Mouse (Mus musculus) forebrain, embryonic 10.5 days (tissue): ENCODE measurements around the gene Gnpat. TPM values are rescaled to one million over a fixed set of nuclear protein-coding genes. Genes with fewer than 3 reads are reported as not detected.

Experiments
- DNase-seq: peaks from one replicate; pipeline ENCODE4 v3.0.0-alpha.2; 2017; ENCODE audit warnings: low spot score; ENCODE audit errors: extremely low spot score
- H3K27ac ChIP-seq: fragments of 300-500 bp; sonication (generic); 2 replicates; pipeline ENCODE4 v1.5.1; 2016; ENCODE audit warnings: mild to moderate bottlenecking
- H3K27me3 ChIP-seq: fragments of 300-500 bp; sonication (generic); 2 replicates; pipeline ENCODE4 v1.6.1; 2016; ENCODE audit warnings: mild to moderate bottlenecking; ENCODE audit not compliant: poor library complexity, severe bottlenecking
- H3K36me3 ChIP-seq: fragments of 300-500 bp; sonication (generic); replicated peaks from 2 replicates; pipeline ENCODE4 v1.6.1; 2016; ENCODE audit warnings: mild to moderate bottlenecking, moderate library complexity
- H3K4me1 ChIP-seq: fragments of 300-500 bp; sonication (generic); 2 replicates; pipeline ENCODE4 v1.6.1; 2016
- H3K4me3 ChIP-seq: fragments of 300-500 bp; sonication (generic); 2 replicates; pipeline ENCODE4 v1.5.1; 2016; ENCODE audit warnings: mild to moderate bottlenecking, moderate library complexity
- H3K9me3 ChIP-seq: fragments of 300-500 bp; sonication (generic); 2 replicates; pipeline ENCODE4 v1.6.1; 2016; ENCODE audit warnings: mild to moderate bottlenecking, moderate library complexity
- WGBS: fragments of 180-500 bp; shearing (Covaris S2); methylation state at CpG from one replicate; pipeline ENCODE4 v1.1.7; 2016; 5-methylcytosine and 5-hydroxymethylcytosine counted together
- polyA plus RNA-seq: library from polyadenylated mRNA; unstranded; fragments of >200 nt; fragmentation: Nextera tagmentation; extraction: Ambion mirVana; gene quantifications from 2 replicates; pipeline ENCODE4 v1.2.1, GENCODE M21; 2016

Gene Gnpat
- polyA plus RNA-seq, 1 experiment from 2014 or later, result 156 TPM

DNA sequence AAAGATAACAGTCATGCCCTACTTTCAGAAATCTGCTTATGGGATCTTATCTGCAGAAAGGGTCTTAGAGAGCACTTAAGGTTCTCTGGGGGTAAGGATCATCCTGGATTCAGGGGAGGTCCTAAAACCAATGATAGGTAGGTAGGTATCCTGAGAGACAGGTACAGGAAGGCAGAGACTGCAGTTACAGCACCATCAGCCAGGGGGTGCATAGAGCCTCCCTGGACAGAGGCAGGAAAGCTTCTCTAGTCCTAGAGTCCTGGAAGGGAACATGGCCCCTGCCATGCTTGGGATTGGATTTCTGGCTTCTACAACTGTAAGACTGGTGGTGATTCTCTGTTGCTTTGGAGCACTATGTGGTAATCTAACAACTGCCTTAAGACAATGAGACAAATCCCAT is 3.4 kb upstream of the Gnpat start:
- DNase-seq, result no peak
- Histone ChIP-seq H3K9me3 (peaks cover 21% of the 10 kb centered on the region), H3K36me3 (peaks cover 70% of the 10 kb centered on the region), H3K4me3 (no peak overlapping the region), H3K4me1 (peaks cover 19% of the 10 kb centered on the region), H3K27ac (no peak overlapping the region), H3K27me3 (no peaks in the 10 kb centered on the region)

DNA sequence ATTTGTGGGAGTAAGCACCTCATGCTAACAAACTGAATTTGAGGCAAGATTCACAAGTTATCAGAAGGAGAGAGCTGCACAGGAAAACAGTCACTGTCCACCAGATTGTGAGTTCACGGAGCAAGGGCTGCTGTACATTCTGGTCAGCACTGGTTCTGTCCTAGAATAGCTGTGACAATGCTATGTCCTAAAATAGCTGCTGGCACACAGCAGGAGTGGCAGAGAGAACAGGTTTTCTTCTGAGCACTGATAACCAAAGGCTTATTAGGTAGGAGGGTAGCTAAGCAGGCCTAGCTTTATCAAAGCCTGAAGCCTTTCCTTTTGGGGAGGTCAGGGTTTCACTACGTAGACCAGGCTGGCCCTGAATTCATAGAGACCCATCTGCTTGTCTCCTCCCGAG is 2.6 kb upstream of the Gnpat start:
- Histone ChIP-seq H3K36me3 (peaks cover 66% of the 10 kb centered on the region), H3K9me3 (peaks cover 16% of the 10 kb centered on the region), H3K27ac (no peak overlapping the region), H3K4me3 (no peak overlapping the region), H3K27me3 (no peaks in the 10 kb centered on the region), H3K4me1 (peaks cover 21% of the 10 kb centered on the region)
- 95% methylated on average over 3 of the region's 3 CpGs for WGBS
- no peak for DNase-seq

- peaks cover 60% of the 10 kb centered on the region for H3K36me3 ChIP-seq
- H3K27me3 ChIP-seq, result no peaks in the 10 kb centered on the region
- peaks cover 23% of the 10 kb centered on the region for H3K4me1 ChIP-seq
- no peak for DNase-seq
- H3K4me3 ChIP-seq, result peak overlapping the region; percentile 81
- under 1% methylated on average over 33 of the region's 33 CpGs for WGBS
- H3K27ac ChIP-seq, result peak overlapping the region; percentile 97
- H3K9me3 ChIP-seq, result no peaks in the 10 kb centered on the region
Observed at GRCm38 (mm10) chr8:124863163-124863677, 387 bp downstream of the Gnpat start.

GRCm38 (mm10) chr8:124863729-124864128 is 896 bp downstream of the Gnpat start:
- 25% methylated on average over 8 of the region's 8 CpGs for WGBS
- H3K27ac ChIP-seq, result peak overlapping the region; percentile 97
- peaks cover 28% of the 10 kb centered on the region for H3K4me1 ChIP-seq
- no peak for DNase-seq
- no peaks in the 10 kb centered on the region for H3K9me3 ChIP-seq
- peaks cover 55% of the 10 kb centered on the region for H3K36me3 ChIP-seq
- H3K4me3 ChIP-seq, result peak overlapping the region; percentile 81
- H3K27me3 ChIP-seq, result no peaks in the 10 kb centered on the region

DNA sequence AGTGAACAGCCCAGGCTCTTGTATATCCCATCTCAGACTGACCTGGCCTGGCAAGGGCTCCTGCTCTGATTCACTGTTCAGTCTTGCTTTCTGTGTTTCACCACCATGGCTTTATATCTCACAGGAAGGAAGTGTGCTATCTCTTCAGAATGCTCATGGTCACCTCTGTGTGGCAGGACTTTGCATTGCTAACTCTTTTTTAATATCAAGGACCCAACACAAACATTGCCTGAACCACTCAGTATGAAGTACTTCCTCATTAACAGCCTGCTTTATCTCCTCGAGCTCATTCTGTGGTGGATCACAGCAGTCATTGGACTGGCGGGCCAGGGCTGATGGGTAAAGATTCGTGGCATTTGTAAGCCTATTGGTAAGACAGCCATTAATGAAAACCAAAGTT is 3.8 kb downstream of the Gnpat start:
- no peaks in the 10 kb centered on the region for H3K27me3 ChIP-seq
- H3K4me3 ChIP-seq, result no peak overlapping the region
- no peak for DNase-seq
- no peak overlapping the region for H3K27ac ChIP-seq
- H3K9me3 ChIP-seq, result no peaks in the 10 kb centered on the region
- peaks cover 25% of the 10 kb centered on the region for H3K4me1 ChIP-seq
- 85% methylated on average over 3 of the region's 3 CpGs for WGBS
- peaks cover 41% of the 10 kb centered on the region for H3K36me3 ChIP-seq

DNA sequence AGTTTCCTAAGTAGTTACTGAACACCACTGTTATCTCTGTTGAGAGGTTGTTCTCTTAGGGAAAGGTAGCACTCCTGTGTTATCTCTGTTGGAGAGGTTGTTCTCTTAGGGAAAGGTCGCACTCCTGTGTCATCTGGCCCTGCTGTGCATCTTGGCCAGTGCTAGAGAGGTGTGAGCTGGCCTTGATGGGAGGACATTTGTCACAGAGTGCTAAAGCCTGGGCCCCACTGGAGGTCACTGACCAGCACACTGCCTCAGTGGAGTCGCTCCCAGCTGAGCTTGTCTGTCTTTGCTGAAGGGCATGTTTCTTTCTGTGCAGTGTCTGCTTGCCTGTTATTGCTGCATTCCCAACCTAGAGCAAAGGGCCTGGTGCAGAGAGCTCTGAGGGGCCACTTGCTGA is 4.3 kb downstream of the Gnpat start:
- no peaks in the 10 kb centered on the region for H3K27me3 ChIP-seq
- DNase-seq, result no peak
- 91% methylated on average over 2 of the region's 2 CpGs for WGBS
- H3K27ac ChIP-seq, result no peak overlapping the region
- H3K36me3 ChIP-seq, result peaks cover 46% of the 10 kb centered on the region
- no peak overlapping the region for H3K4me3 ChIP-seq
- H3K4me1 ChIP-seq, result peaks cover 20% of the 10 kb centered on the region
- no peaks in the 10 kb centered on the region for H3K9me3 ChIP-seq

- WGBS, result 94% methylated on average over 6 of the region's 6 CpGs
- Histone ChIP-seq H3K9me3 (no peaks in the 10 kb centered on the region), H3K4me3 (no peak overlapping the region), H3K36me3 (peaks cover 72% of the 10 kb centered on the region), H3K27ac (no peak overlapping the region), H3K27me3 (no peaks in the 10 kb centered on the region), H3K4me1 (0 out of 2 replicates have a peak, but pooled peaks cover 8% of the 10 kb centered on the region)
- no peak for DNase-seq
Observed at GRCm38 (mm10) chr8:124869708-124870107, 6.9 kb downstream of the Gnpat start.

DNA sequence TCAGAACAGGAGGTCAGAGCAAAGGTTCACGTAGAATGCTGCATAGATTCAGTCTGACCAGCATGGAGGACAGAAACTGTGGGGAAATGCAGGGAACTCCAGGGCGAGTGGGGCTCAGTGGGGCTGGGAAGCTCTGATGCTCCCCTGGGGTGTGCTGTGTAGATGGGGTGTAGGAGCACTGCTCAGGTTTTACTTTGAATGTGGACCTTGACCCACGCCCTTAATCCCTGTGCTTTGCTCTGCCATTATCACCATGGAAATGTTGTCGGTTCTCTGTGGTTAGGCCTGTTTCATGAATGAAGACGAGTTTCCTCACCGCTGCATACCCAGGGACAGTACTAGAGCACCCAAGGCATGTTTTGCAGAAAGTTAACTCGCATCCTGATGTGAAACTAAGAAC is 8.6 kb downstream of the Gnpat start:
- Histone ChIP-seq H3K27me3 (no peaks in the 10 kb centered on the region), H3K4me1 (0 out of 2 replicates have a peak, but pooled peaks cover 8% of the 10 kb centered on the region), H3K4me3 (no peak overlapping the region), H3K27ac (no peak overlapping the region), H3K9me3 (no peaks in the 10 kb centered on the region), H3K36me3 (peaks cover 74% of the 10 kb centered on the region)
- 90% methylated on average over 7 of the region's 7 CpGs for WGBS
- no peak for DNase-seq

DNA sequence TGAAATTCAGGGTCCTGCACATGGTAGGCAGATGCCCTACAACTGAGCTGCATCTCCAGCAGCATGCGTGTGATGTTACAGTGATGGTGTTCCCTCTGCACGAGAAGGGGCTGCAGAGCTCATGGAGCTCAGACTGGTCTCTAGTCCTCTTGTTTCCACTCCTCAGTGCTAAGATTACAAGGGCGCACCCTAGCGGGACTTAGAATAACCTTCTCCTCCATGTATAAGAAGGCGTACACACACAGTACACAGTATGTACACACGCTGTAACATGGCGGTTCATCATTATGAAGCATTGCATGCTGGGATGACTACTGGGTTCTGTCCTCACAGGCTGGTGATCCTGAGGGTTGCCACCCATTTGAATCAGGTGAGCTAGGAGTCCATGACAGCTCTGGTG is 9.2 kb downstream of the Gnpat start:
- no peak for DNase-seq
- Histone ChIP-seq H3K27me3 (no peaks in the 10 kb centered on the region), H3K36me3 (peaks cover 74% of the 10 kb centered on the region), H3K27ac (no peak overlapping the region), H3K4me1 (0 out of 2 replicates have a peak, but pooled peaks cover 8% of the 10 kb centered on the region), H3K4me3 (no peak overlapping the region), H3K9me3 (no peaks in the 10 kb centered on the region)
- 95% methylated on average over 7 of the region's 7 CpGs for WGBS

DNA sequence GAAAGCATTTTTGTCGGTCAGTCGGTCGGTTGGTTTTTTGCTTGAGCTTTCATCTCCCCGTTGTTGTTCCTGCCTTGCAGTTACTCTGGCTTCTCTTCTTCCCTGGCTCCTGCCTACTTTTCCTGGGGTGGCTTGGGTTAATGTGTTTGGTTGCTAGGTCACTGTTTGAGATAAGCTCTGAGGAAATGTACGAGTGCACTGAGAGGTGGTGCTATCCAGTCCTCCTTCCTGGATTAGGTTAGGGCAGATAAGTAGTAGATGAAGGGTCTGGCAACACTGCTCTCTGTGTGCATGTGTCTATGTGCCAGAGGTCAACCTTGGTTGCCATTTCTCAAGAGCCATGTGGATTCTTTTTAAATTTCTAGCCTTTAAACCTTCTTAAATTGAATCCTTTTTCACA is 9.9 kb downstream of the Gnpat start:
- WGBS, result 95% methylated on average over 5 of the region's 5 CpGs
- Histone ChIP-seq H3K4me1 (0 out of 2 replicates have a peak, but pooled peaks cover 8% of the 10 kb centered on the region), H3K36me3 (peaks cover 74% of the 10 kb centered on the region), H3K27me3 (no peaks in the 10 kb centered on the region), H3K9me3 (no peaks in the 10 kb centered on the region), H3K4me3 (no peak overlapping the region), H3K27ac (no peak overlapping the region)
- no peak for DNase-seq

GRCm38 (mm10) chr8:124878141-124878540 is 15.3 kb downstream of the Gnpat start:
- no peak overlapping the region for H3K4me3 ChIP-seq
- no peaks in the 10 kb centered on the region for H3K9me3 ChIP-seq
- WGBS, result 96% methylated on average over 5 of the region's 5 CpGs
- no peaks in the 10 kb centered on the region for H3K4me1 ChIP-seq
- no peak overlapping the region for H3K27ac ChIP-seq
- no peaks in the 10 kb centered on the region for H3K27me3 ChIP-seq
- H3K36me3 ChIP-seq, result peaks cover 99% of the 10 kb centered on the region
- DNase-seq, result no peak

GRCm38 (mm10) chr8:124878946-124879526 is 16.2 kb downstream of the Gnpat start:
- Histone ChIP-seq H3K27ac (no peak overlapping the region), H3K4me1 (no peaks in the 10 kb centered on the region), H3K4me3 (no peak overlapping the region), H3K9me3 (no peaks in the 10 kb centered on the region), H3K27me3 (no peaks in the 10 kb centered on the region), H3K36me3 (peaks cover 99% of the 10 kb centered on the region)
- DNase-seq, result no peak
- WGBS, result 93% methylated on average over 10 of the region's 10 CpGs

- H3K27ac ChIP-seq, result no peak overlapping the region
- no peak overlapping the region for H3K4me3 ChIP-seq
- 94% methylated on average over 5 of the region's 5 CpGs for WGBS
- peaks cover 14% of the 10 kb centered on the region; the same call in 1 of the 2 replicates for H3K9me3 ChIP-seq
- no peaks in the 10 kb centered on the region for H3K27me3 ChIP-seq
- H3K4me1 ChIP-seq, result no peaks in the 10 kb centered on the region; the same call in 1 of the 2 replicates
- H3K36me3 ChIP-seq, result peaks cover 100% of the 10 kb centered on the region
- no peak for DNase-seq
Observed at GRCm38 (mm10) chr8:124888385-124888784, 25.6 kb downstream of the Gnpat start.
